Mouse (Mus musculus): Measurements from ENCODE around the gene Lbh. TPM values are rescaled to one million over a fixed set of nuclear protein-coding genes. Genes with fewer than 3 reads are reported as not detected.

Gene Lbh
- polyA plus RNA-seq, 1 experiment, result 37.7 TPM

- Histone ChIP-seq H3K4me1 (ENCODE audit: control insufficient read depth, insufficient read depth, low read length) (peaks cover 1% of the 10 kb centered on the region; the same call in 1 of the 2 replicates), H3K27ac (ENCODE audit: insufficient read depth, low read length) (no peak overlapping the region), H3K4me3 (ENCODE audit: insufficient read depth, low read length) (no peak overlapping the region)
- TF ChIP-seq POLR2A (IDR thresholded peaks at IDR 0.05; ENCODE audit: extremely low read depth, insufficient read depth, low read length) (no peak), CTCF (IDR thresholded peaks at IDR 0.05; ENCODE audit: extremely low read depth, insufficient read depth, low read length) (no peak)
Measured at GRCm38 (mm10) chr17:72949247-72949701, 31.2 kb downstream of the Lbh start.

- Histone ChIP-seq H3K4me1 (ENCODE audit: control insufficient read depth, insufficient read depth, low read length) (peaks cover 1% of the 10 kb centered on the region; the same call in 1 of the 2 replicates), H3K4me3 (ENCODE audit: insufficient read depth, low read length) (no peak overlapping the region)
- TF ChIP-seq POLR2A (IDR thresholded peaks at IDR 0.05; ENCODE audit: extremely low read depth, insufficient read depth, low read length) (no peak), CTCF (IDR thresholded peaks at IDR 0.05; ENCODE audit: extremely low read depth, insufficient read depth, low read length) (no peak)
Measured at GRCm38 (mm10) chr17:72951331-72951730, 33.2 kb downstream of the Lbh start.

GRCm38 (mm10) chr17:72953811-72954685 is 35.9 kb downstream of the Lbh start:
- Histone ChIP-seq H3K4me1 (ENCODE audit: control insufficient read depth, insufficient read depth, low read length) (peaks cover 1% of the 10 kb centered on the region; the same call in 1 of the 2 replicates), H3K4me3 (ENCODE audit: insufficient read depth, low read length) (no peak overlapping the region), H3K27ac (ENCODE audit: insufficient read depth, low read length) (no peak overlapping the region)
- TF ChIP-seq POLR2A (IDR thresholded peaks at IDR 0.05; ENCODE audit: extremely low read depth, insufficient read depth, low read length) (no peak), CTCF (IDR thresholded peaks at IDR 0.05; ENCODE audit: extremely low read depth, insufficient read depth, low read length) (no peak)

More at GRCm38 (mm10) chr17:72951331-72951730, 33.2 kb downstream of the Lbh start:
- H3K27ac ChIP-seq (ENCODE audit: insufficient read depth, low read length), result no peak overlapping the region

GRCm38 (mm10) chr17:72955534-72955933 is 37.4 kb downstream of the Lbh start:
- H3K4me1 ChIP-seq (ENCODE audit: control insufficient read depth, insufficient read depth, low read length), result no peaks in the 10 kb centered on the region; the same call in 1 of the 2 replicates
- no peak for TF ChIP-seq POLR2A (IDR thresholded peaks at IDR 0.05; ENCODE audit: extremely low read depth, insufficient read depth, low read length)
- no peak overlapping the region for H3K4me3 ChIP-seq (ENCODE audit: insufficient read depth, low read length)
- H3K27ac ChIP-seq (ENCODE audit: insufficient read depth, low read length), result no peak overlapping the region

- Histone ChIP-seq H3K4me1 (ENCODE audit: control insufficient read depth, insufficient read depth, low read length) (no peaks in the 10 kb centered on the region; the same call in 1 of the 2 replicates), H3K4me3 (ENCODE audit: insufficient read depth, low read length) (no peak overlapping the region)
- TF ChIP-seq POLR2A (IDR thresholded peaks at IDR 0.05; ENCODE audit: extremely low read depth, insufficient read depth, low read length) (no peak), CTCF (IDR thresholded peaks at IDR 0.05; ENCODE audit: extremely low read depth, insufficient read depth, low read length) (no peak)
Measured at GRCm38 (mm10) chr17:72957016-72957415, 38.9 kb downstream of the Lbh start.

GRCm38 (mm10) chr17:72958886-72959285 is 40.8 kb downstream of the Lbh start:
- no peak overlapping the region for H3K27ac ChIP-seq (ENCODE audit: insufficient read depth, low read length)
- H3K4me1 ChIP-seq (ENCODE audit: control insufficient read depth, insufficient read depth, low read length), result no peaks in the 10 kb centered on the region
- TF ChIP-seq POLR2A (IDR thresholded peaks at IDR 0.05; ENCODE audit: extremely low read depth, insufficient read depth, low read length), result no peak
- no peak for TF ChIP-seq CTCF (IDR thresholded peaks at IDR 0.05; ENCODE audit: extremely low read depth, insufficient read depth, low read length)
- H3K4me3 ChIP-seq (ENCODE audit: insufficient read depth, low read length), result no peak overlapping the region

More at GRCm38 (mm10) chr17:72957016-72957415, 38.9 kb downstream of the Lbh start:
- H3K27ac ChIP-seq (ENCODE audit: insufficient read depth, low read length), result no peak overlapping the region

GRCm38 (mm10) chr17:72959497-72960039 is 41.5 kb downstream of the Lbh start:
- no peak overlapping the region for H3K27ac ChIP-seq (ENCODE audit: insufficient read depth, low read length)
- H3K4me3 ChIP-seq (ENCODE audit: insufficient read depth, low read length), result no peak overlapping the region
- TF ChIP-seq POLR2A (IDR thresholded peaks at IDR 0.05; ENCODE audit: extremely low read depth, insufficient read depth, low read length) (no peak), CTCF (IDR thresholded peaks at IDR 0.05; ENCODE audit: extremely low read depth, insufficient read depth, low read length) (no peak)

GRCm38 (mm10) chr17:72960243-72960642 is 42.1 kb downstream of the Lbh start:
- H3K4me1 ChIP-seq (ENCODE audit: control insufficient read depth, insufficient read depth, low read length), result no peaks in the 10 kb centered on the region
- no peak overlapping the region for H3K4me3 ChIP-seq (ENCODE audit: insufficient read depth, low read length)
- TF ChIP-seq POLR2A (IDR thresholded peaks at IDR 0.05; ENCODE audit: extremely low read depth, insufficient read depth, low read length), result no peak
- TF ChIP-seq CTCF (IDR thresholded peaks at IDR 0.05; ENCODE audit: extremely low read depth, insufficient read depth, low read length), result no peak
- no peak overlapping the region for H3K27ac ChIP-seq (ENCODE audit: insufficient read depth, low read length)

More at GRCm38 (mm10) chr17:72959497-72960039, 41.5 kb downstream of the Lbh start:
- H3K4me1 ChIP-seq (ENCODE audit: control insufficient read depth, insufficient read depth, low read length), result no peaks in the 10 kb centered on the region

- Histone ChIP-seq H3K4me3 (ENCODE audit: insufficient read depth, low read length) (no peak overlapping the region), H3K4me1 (ENCODE audit: control insufficient read depth, insufficient read depth, low read length) (no peaks in the 10 kb centered on the region), H3K27ac (ENCODE audit: insufficient read depth, low read length) (no peak overlapping the region)
- TF ChIP-seq CTCF (IDR thresholded peaks at IDR 0.05; ENCODE audit: extremely low read depth, insufficient read depth, low read length) (no peak), POLR2A (IDR thresholded peaks at IDR 0.05; ENCODE audit: extremely low read depth, insufficient read depth, low read length) (no peak)
Measured at GRCm38 (mm10) chr17:72960873-72961272, 42.8 kb downstream of the Lbh start.

Data from cortical plate, adult 2 months (tissue).